Mouse (Mus musculus): ENCODE data around the gene Uchl5. TPM values are rescaled to one million over a fixed set of nuclear protein-coding genes. Genes with fewer than 3 reads are reported as not detected.

Gene Uchl5
- polyA plus RNA-seq, 1 experiment from 2014 or later, result 65.7 TPM

- Histone ChIP-seq H3K36me3 (ENCODE audit: control insufficient read depth, insufficient read depth) (0 out of 2 replicates have a peak, but pooled peaks cover 6% of the 10 kb centered on the region), H3K27me3 (replicated peaks; ENCODE audit: control insufficient read depth, insufficient read depth, low read length) (no peaks in the 10 kb centered on the region), H3K27ac (ENCODE audit: low read depth, low read length) (peak overlapping the region; percentile 78), H3K4me2 (replicated peaks; ENCODE audit: low read depth) (peak overlapping the region; percentile 84), H3K9me3 (ENCODE audit: control insufficient read depth) (no peaks in the 10 kb centered on the region), H3K4me3 (ENCODE audit: low read depth, low read length) (peak overlapping the region; percentile 77), H3K4me1 (replicated peaks; ENCODE audit: control insufficient read depth, insufficient read depth, low read length) (no peaks in the 10 kb centered on the region), H3K9ac (ENCODE audit: low read depth, low read length) (peak overlapping the region; percentile 85)
- WGBS, result under 1% methylated on average over 25 of the region's 39 CpGs
- ATAC-seq, result peak; percentile 53
- no peak for TF ChIP-seq CTCF (IDR thresholded peaks at IDR 0.05; ENCODE audit: low read depth)
Observed at GRCm38 (mm10) chr1:143777558-143778218, 616 bp downstream of the Uchl5 start.

DNA sequence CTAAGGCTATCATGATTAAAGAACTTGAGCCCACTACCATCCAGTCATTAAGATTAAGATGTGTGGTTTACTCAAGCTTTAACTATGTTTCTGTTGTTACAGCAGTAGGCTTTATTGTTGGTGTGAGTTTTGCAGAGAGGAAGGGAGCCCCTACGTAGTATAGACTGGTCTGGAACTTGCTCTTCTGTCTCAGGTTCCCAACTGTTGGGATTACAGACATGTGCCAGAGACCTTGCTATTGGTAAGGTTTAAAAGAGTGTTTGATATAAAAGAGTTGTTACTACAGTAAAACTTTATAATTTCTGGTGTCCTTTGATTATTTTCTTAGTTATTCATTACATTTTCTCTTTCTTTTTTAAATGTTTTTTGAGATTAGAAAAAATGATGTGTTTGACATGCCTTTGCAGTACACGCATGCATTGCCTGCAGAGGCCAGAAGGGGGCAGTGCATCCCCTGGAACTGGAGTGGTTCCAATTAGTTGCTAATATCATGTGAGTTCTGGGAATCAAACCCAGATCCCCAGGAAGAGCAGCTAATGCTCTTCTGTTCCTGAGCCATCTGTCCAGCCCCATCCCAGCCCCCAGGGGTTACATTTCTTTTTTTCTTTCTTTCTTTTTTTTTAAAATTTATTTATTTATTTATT is 11.6 kb downstream of the Uchl5 start:
- Histone ChIP-seq H3K9ac (ENCODE audit: low read depth, low read length) (no peak overlapping the region), H3K9me3 (ENCODE audit: control insufficient read depth) (no peaks in the 10 kb centered on the region), H3K27me3 (replicated peaks; ENCODE audit: control insufficient read depth, insufficient read depth, low read length) (no peaks in the 10 kb centered on the region), H3K4me3 (ENCODE audit: low read depth, low read length) (no peak overlapping the region), H3K36me3 (ENCODE audit: control insufficient read depth, insufficient read depth) (no peaks in the 10 kb centered on the region; the same call in 1 of the 2 replicates), H3K4me2 (replicated peaks; ENCODE audit: low read depth) (no peak overlapping the region), H3K27ac (ENCODE audit: low read depth, low read length) (no peak overlapping the region), H3K4me1 (replicated peaks; ENCODE audit: control insufficient read depth, insufficient read depth, low read length) (no peaks in the 10 kb centered on the region)
- WGBS, result 74% methylated on average over 2 of the region's 2 CpGs
- ATAC-seq, result no peak
- TF ChIP-seq CTCF (IDR thresholded peaks at IDR 0.05; ENCODE audit: low read depth), result peak; percentile 75

DNA sequence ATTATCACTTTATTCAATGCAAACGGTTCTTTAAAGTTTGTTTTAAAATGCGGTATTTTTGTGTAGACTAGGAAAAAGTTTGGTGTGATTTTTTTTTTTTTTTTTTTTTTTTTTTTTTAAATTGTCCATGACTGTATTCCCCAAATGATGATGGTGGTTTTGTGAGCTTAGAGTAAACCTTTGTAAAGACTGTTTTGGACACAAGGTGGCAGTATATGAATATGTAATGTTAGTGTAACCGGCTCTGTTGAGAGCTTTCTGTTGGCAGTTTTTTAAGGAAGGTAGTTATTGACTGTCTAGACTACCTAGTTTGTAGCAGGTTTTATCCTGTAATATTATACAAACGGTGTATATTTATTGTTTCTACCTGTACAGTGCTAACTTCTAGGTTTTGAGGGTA is 26.5 kb downstream of the Uchl5 start:
- Histone ChIP-seq H3K9me3 (ENCODE audit: control insufficient read depth) (no peaks in the 10 kb centered on the region), H3K9ac (ENCODE audit: low read depth, low read length) (no peak overlapping the region), H3K4me1 (replicated peaks; ENCODE audit: control insufficient read depth, insufficient read depth, low read length) (no peaks in the 10 kb centered on the region), H3K27ac (ENCODE audit: low read depth, low read length) (no peak overlapping the region), H3K36me3 (ENCODE audit: control insufficient read depth, insufficient read depth) (0 out of 2 replicates have a peak, but pooled peaks cover 6% of the 10 kb centered on the region), H3K4me3 (ENCODE audit: low read depth, low read length) (no peak overlapping the region), H3K27me3 (replicated peaks; ENCODE audit: control insufficient read depth, insufficient read depth, low read length) (no peaks in the 10 kb centered on the region), H3K4me2 (replicated peaks; ENCODE audit: low read depth) (no peak overlapping the region)
- 34% methylated on average over 4 of the region's 4 CpGs for WGBS
- peak; percentile 69 for TF ChIP-seq CTCF (IDR thresholded peaks at IDR 0.05; ENCODE audit: low read depth)
- ATAC-seq, result peak; percentile 47

DNA sequence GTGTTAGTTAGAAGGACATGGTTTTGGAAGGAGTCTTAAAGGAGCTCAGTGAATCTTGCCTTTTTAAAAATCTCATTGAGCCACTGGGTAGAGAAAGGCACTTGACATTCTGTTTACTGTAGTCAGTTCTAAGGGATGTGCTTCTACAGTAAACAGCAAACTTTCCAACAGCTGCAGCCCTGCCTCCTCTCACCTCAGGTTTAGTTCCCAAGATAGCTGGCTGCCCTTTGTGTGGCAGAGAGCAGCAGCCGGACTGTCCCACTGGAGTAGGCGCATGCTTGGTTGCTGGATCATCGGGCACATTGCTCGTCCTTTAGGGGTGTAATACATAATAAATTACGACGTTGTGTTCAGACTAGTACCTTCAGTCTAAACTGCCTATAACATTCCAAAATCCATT is 32.0 kb downstream of the Uchl5 start:
- Histone ChIP-seq H3K9ac (ENCODE audit: low read depth, low read length) (no peak overlapping the region), H3K4me1 (replicated peaks; ENCODE audit: control insufficient read depth, insufficient read depth, low read length) (no peaks in the 10 kb centered on the region), H3K27me3 (replicated peaks; ENCODE audit: control insufficient read depth, insufficient read depth, low read length) (no peaks in the 10 kb centered on the region), H3K4me2 (replicated peaks; ENCODE audit: low read depth) (no peak overlapping the region), H3K27ac (ENCODE audit: low read depth, low read length) (no peak overlapping the region), H3K9me3 (ENCODE audit: control insufficient read depth) (no peaks in the 10 kb centered on the region), H3K36me3 (ENCODE audit: control insufficient read depth, insufficient read depth) (no peaks in the 10 kb centered on the region), H3K4me3 (ENCODE audit: low read depth, low read length) (no peak overlapping the region)
- no peak for ATAC-seq
- TF ChIP-seq CTCF (IDR thresholded peaks at IDR 0.05; ENCODE audit: low read depth), result no peak
- 86% methylated on average over 6 of the region's 6 CpGs for WGBS

GRCm38 (mm10) chr1:143813676-143814360 is 36.7 kb downstream of the Uchl5 start:
- Histone ChIP-seq H3K4me2 (replicated peaks; ENCODE audit: low read depth) (no peak overlapping the region), H3K27me3 (replicated peaks; ENCODE audit: control insufficient read depth, insufficient read depth, low read length) (no peaks in the 10 kb centered on the region), H3K4me1 (replicated peaks; ENCODE audit: control insufficient read depth, insufficient read depth, low read length) (no peaks in the 10 kb centered on the region), H3K27ac (ENCODE audit: low read depth, low read length) (no peak overlapping the region), H3K9ac (ENCODE audit: low read depth, low read length) (no peak overlapping the region), H3K4me3 (ENCODE audit: low read depth, low read length) (no peak overlapping the region), H3K9me3 (ENCODE audit: control insufficient read depth) (no peaks in the 10 kb centered on the region), H3K36me3 (ENCODE audit: control insufficient read depth, insufficient read depth) (no peaks in the 10 kb centered on the region)
- WGBS, result 44% methylated on average over 7 of the region's 7 CpGs
- ATAC-seq, result peak; percentile 57; the same call in 1 of the 2 replicates
- TF ChIP-seq CTCF (IDR thresholded peaks at IDR 0.05; ENCODE audit: low read depth), result peak; percentile 91

Data from intestine, postnatal 0 days (tissue).